Mouse (Mus musculus): ENCODE results near the gene Cd86.

Gene Cd86

GRCm38 (mm10) chr16:36665782-36666181 is at the start of gene Cd86:
Cd86 (minus strand) TSS chr16:36666081.
- no peak for DNase-seq

- no peak for DNase-seq
Observed at GRCm38 (mm10) chr16:36711760-36712159, 45.9 kb upstream of the Cd86 start.

GRCm38 (mm10) chr16:36710794-36711193 is 44.9 kb upstream of the Cd86 start:
- no peak for DNase-seq

- no peak for DNase-seq
Observed at GRCm38 (mm10) chr16:36709405-36709804, 43.5 kb upstream of the Cd86 start.

GRCm38 (mm10) chr16:36708751-36709150 is 42.9 kb upstream of the Cd86 start:
- DNase-seq, result no peak

GRCm38 (mm10) chr16:36707702-36708423 is 42.0 kb upstream of the Cd86 start:
- DNase-seq, result peak; percentile 76

GRCm38 (mm10) chr16:36700484-36700883 is 34.6 kb upstream of the Cd86 start:
- no peak for DNase-seq

GRCm38 (mm10) chr16:36697331-36697730 is 31.4 kb upstream of the Cd86 start:
- no peak for DNase-seq

- no peak for DNase-seq
Observed at GRCm38 (mm10) chr16:36694798-36695290, 29.0 kb upstream of the Cd86 start.

- peak; percentile 70 for DNase-seq
Observed at GRCm38 (mm10) chr16:36693818-36694413, 28.0 kb upstream of the Cd86 start, which contains the start of gene Ildr1. Ildr1 (plus strand) TSS chr16:36693978.

- no peak for DNase-seq
Observed at GRCm38 (mm10) chr16:36691484-36691883, 25.6 kb upstream of the Cd86 start.

GRCm38 (mm10) chr16:36688076-36688475 is 22.2 kb upstream of the Cd86 start:
- DNase-seq, result no peak

GRCm38 (mm10) chr16:36684325-36684918 is 18.5 kb upstream of the Cd86 start:
- no peak for DNase-seq

- DNase-seq, result no peak
Observed at GRCm38 (mm10) chr16:36681829-36682228, 15.9 kb upstream of the Cd86 start.

GRCm38 (mm10) chr16:36675902-36676301 is 10.0 kb upstream of the Cd86 start:
- DNase-seq, result no peak

GRCm38 (mm10) chr16:36675304-36675703 is 9.4 kb upstream of the Cd86 start:
- no peak for DNase-seq

- no peak for DNase-seq
Observed at GRCm38 (mm10) chr16:36674457-36675204, 8.8 kb upstream of the Cd86 start.

- DNase-seq, result no peak
Observed at GRCm38 (mm10) chr16:36673196-36673595, 7.3 kb upstream of the Cd86 start.

GRCm38 (mm10) chr16:36670590-36670989 is 4.7 kb upstream of the Cd86 start:
- no peak for DNase-seq

GRCm38 (mm10) chr16:36666448-36667017 is 652 bp upstream of the Cd86 start:
- DNase-seq, result no peak

GRCm38 (mm10) chr16:36663484-36663883 is 2.4 kb downstream of the Cd86 start:
- no peak for DNase-seq

GRCm38 (mm10) chr16:36661330-36661729 is 4.6 kb downstream of the Cd86 start:
- DNase-seq, result no peak

GRCm38 (mm10) chr16:36655910-36656309 is 10.0 kb downstream of the Cd86 start:
- no peak for DNase-seq

Data from kidney, adult 11 months (tissue).